Mouse (Mus musculus): ENCODE measurements around the gene Sez6l.

DNA sequence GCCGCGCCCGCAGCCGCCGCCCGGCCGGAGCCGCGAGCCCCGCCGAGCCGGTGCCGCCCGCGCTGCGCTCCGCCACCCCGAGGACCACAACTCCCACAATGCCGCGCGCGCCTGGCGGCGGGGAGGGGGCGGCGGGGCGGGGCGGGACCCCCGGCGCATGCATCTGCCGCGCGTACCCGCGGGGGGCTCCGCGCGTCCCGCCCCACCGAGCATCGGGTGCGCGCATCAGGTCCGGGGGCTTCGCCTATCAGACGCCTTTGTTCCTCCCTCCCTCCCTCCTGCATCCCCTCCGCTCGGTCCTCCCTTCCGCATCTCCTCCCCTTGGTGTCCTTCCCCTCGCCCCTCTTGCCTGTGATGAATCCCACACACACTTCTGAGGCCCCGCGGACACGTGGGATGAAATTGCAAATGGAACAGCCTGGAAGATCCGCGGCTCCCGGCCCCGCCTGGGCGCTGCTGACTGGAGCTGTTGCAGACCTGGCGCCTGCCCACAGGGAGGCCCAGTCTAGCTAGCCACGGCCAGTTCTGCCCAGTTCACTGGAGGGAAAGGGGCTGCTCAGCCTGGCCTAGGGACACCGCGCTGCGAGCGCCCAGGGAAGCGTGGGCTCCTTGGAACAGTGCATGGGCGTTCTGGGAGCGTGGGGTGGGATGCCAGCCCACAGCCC lies 182.1 kb downstream of the Sez6l start, which contains the start of gene Asphd2:
- TF ChIP-seq CTCF (conservative IDR thresholded peaks at IDR 0.05 in 1 of 2, IDR thresholded peaks at IDR 0.05 in 1 of 2; ENCODE audit: low read depth in 2 of 2, low read length in 2 of 2) (no peak), ETS1 (conservative IDR thresholded peaks at IDR 0.05; ENCODE audit: low read depth, low read length) (no peak), POLR2A (IDR thresholded peaks at IDR 0.05; ENCODE audit: low read depth, low read length) (no peak), MAX (IDR thresholded peaks at IDR 0.05; ENCODE audit: low read length) (no peak), EP300 (IDR thresholded peaks at IDR 0.05; ENCODE audit: low read length) (no peak), USF1 (IDR thresholded peaks at IDR 0.05; ENCODE audit: low read depth, low read length) (no peak), BHLHE40 (IDR thresholded peaks at IDR 0.05; ENCODE audit: low read depth, low read length) (no peak), MAFK (IDR thresholded peaks at IDR 0.05; ENCODE audit: insufficient replicate concordance, low read length) (no peak), USF2 (conservative IDR thresholded peaks at IDR 0.05; ENCODE audit: low read depth, low read length) (no peak), NELFE (IDR thresholded peaks at IDR 0.05; ENCODE audit: low read depth, low read length) (no peak), NRF1 (IDR thresholded peaks at IDR 0.05; ENCODE audit: low read depth, low read length) (no peak)
